Mouse (Mus musculus): ENCODE measurements around the gene Ugt1a2.
"Not testable (repeated sequence)": the region's sequence is repeated elsewhere in the genome, so short reads cannot be mapped to it uniquely, and the experiment has no call there.

Gene Ugt1a2

GRCm38 (mm10) chr1:88218051-88218450 is 17.6 kb downstream of the Ugt1a2 start:
- peak in 1 of 2 experiments; percentile 12 for DNase-seq

- DNase-seq = no peak
Observed at GRCm38 (mm10) chr1:88218591-88218990, 18.2 kb downstream of the Ugt1a2 start.

- no peak for DNase-seq
Observed at GRCm38 (mm10) chr1:88219054-88219453, 18.7 kb downstream of the Ugt1a2 start.

GRCm38 (mm10) chr1:88220336-88220735 is 19.9 kb downstream of the Ugt1a2 start:
- DNase-seq = no peak

- DNase-seq = no peak
Observed at GRCm38 (mm10) chr1:88222216-88222615, 21.8 kb downstream of the Ugt1a2 start.

GRCm38 (mm10) chr1:88223011-88223515 is 22.7 kb downstream of the Ugt1a2 start:
- not testable (repeated sequence) for DNase-seq

GRCm38 (mm10) chr1:88223591-88223990 is 23.2 kb downstream of the Ugt1a2 start:
- no peak for DNase-seq

- no peak for DNase-seq
Observed at GRCm38 (mm10) chr1:88224029-88224776, 23.8 kb downstream of the Ugt1a2 start.

GRCm38 (mm10) chr1:88225301-88225700 is 24.9 kb downstream of the Ugt1a2 start:
- not testable (repeated sequence) for DNase-seq

GRCm38 (mm10) chr1:88225741-88226140 is 25.3 kb downstream of the Ugt1a2 start:
- no peak for DNase-seq

GRCm38 (mm10) chr1:88226670-88227379 is 26.4 kb downstream of the Ugt1a2 start, which contains the start of gene Mroh2a:
Mroh2a (plus strand) TSS chr1:88226986.
- DNase-seq = peak in 1 of 2 experiments; percentile 2

- peak in 1 of 2 experiments; percentile 3 for DNase-seq
Observed at GRCm38 (mm10) chr1:88227482-88227881, 27.1 kb downstream of the Ugt1a2 start.

GRCm38 (mm10) chr1:88228121-88228520 is 27.7 kb downstream of the Ugt1a2 start:
- peak; percentile 6 to 12 for DNase-seq

- DNase-seq = peak in 1 of 2 experiments; percentile 4
Observed at GRCm38 (mm10) chr1:88229566-88229965, 29.2 kb downstream of the Ugt1a2 start.

- peak in 1 of 2 experiments; percentile 7 for DNase-seq
Observed at GRCm38 (mm10) chr1:88229986-88230385, 29.6 kb downstream of the Ugt1a2 start.

- no peak for DNase-seq
Observed at GRCm38 (mm10) chr1:88230421-88230820, 30.0 kb downstream of the Ugt1a2 start.

- DNase-seq = no peak
Observed at GRCm38 (mm10) chr1:88230981-88231802, 30.8 kb downstream of the Ugt1a2 start.

GRCm38 (mm10) chr1:88231803-88232499 is 31.6 kb downstream of the Ugt1a2 start:
- no peak for DNase-seq

- DNase-seq = peak in 1 of 2 experiments; percentile 9
Observed at GRCm38 (mm10) chr1:88232664-88233380, 32.4 kb downstream of the Ugt1a2 start.

- DNase-seq = peak in 1 of 2 experiments; percentile 8
Observed at GRCm38 (mm10) chr1:88233421-88234247, 33.2 kb downstream of the Ugt1a2 start.

GRCm38 (mm10) chr1:88234248-88234610 is 33.8 kb downstream of the Ugt1a2 start:
- no peak for DNase-seq

Data from thymus, postnatal 36 days (tissue).